Comparison of ENCODE assay signal across 17 mouse cellular contexts in genomic region chr2:77074373-77074772, GRCm38 (mm10).
DNase-seq lines count a peak whose midpoint lies in the region; ATAC-seq and TF ChIP-seq lines count a peak whose summit lies in the region.
"Had no signal": no experiment of that assay in that cellular context is flagged by ENCODE, and none has a peak within 500 bp of the region (broad histone marks: within the 10 kb centered on the region; RNA-seq: fewer than 3 reads in every experiment).

No protein-coding gene starts in this region.

- 0 out of 2 replicates have a peak overlapping the region, but pooled peaks have one; percentile 48 for H3K27ac ChIP-seq in heart, embryonic 13.5 days (replicated peaks)
- no peak overlapping the region for H3K27ac ChIP-seq in midbrain, embryonic 11.5 days (ENCODE audit: low read depth, low read length)
- H3K27ac ChIP-seq in midbrain, embryonic 10.5 days (replicated peaks) = no peak overlapping the region
- H3K27ac ChIP-seq: gastrocnemius, adult 2 months; hindbrain, embryonic 15.5 days; kidney, embryonic 15.5 days; left cerebral cortex, adult 2 months; stomach, postnatal 0 days had no signal

- DNase-seq in heart, adult 18-20 months = no peak
- no peak for DNase-seq in midbrain, embryonic 11.5 days (ENCODE audit: low spot score, missing footprints)
- no peak for DNase-seq in midbrain, embryonic 10.5 days (ENCODE audit: low spot score)
- DNase-seq in brain, embryonic 14.5 days (ENCODE audit: low read depth) = peak; percentile 37
- no peak for DNase-seq in right cerebral cortex, adult 18-20 months
- no peak for DNase-seq in embryo, embryonic 10 days (ENCODE audit: low spot score)
- DNase-seq: adrenal gland, postnatal 14 days; embryo, embryonic 11 days had no signal

- no peak overlapping the region for H3K4me2 ChIP-seq in heart, embryonic 13.5 days
- H3K4me2 ChIP-seq in midbrain, embryonic 11.5 days = no peak overlapping the region
- H3K4me2 ChIP-seq: hindbrain, embryonic 15.5 days; kidney, embryonic 15.5 days had no signal

- H3K9me3 ChIP-seq in heart, embryonic 13.5 days = no peaks in the 10 kb centered on the region
- H3K9me3 ChIP-seq in midbrain, embryonic 11.5 days (ENCODE audit: control insufficient read depth, low read length) = no peaks in the 10 kb centered on the region
- no peaks in the 10 kb centered on the region for H3K9me3 ChIP-seq in midbrain, embryonic 10.5 days (replicated peaks)
- H3K9me3 ChIP-seq: hindbrain, embryonic 15.5 days; kidney, embryonic 15.5 days had no signal

- peaks cover 19% of the 10 kb centered on the region for H3K4me1 ChIP-seq in heart, embryonic 13.5 days
- H3K4me1 ChIP-seq in midbrain, embryonic 11.5 days (ENCODE audit: control insufficient read depth, insufficient read depth, low read length) = no peaks in the 10 kb centered on the region
- H3K4me1 ChIP-seq in midbrain, embryonic 10.5 days = peaks cover 18% of the 10 kb centered on the region
- H3K4me1 ChIP-seq: hindbrain, embryonic 15.5 days; kidney, embryonic 15.5 days had no signal

- no peak overlapping the region for H3K9ac ChIP-seq in heart, embryonic 13.5 days
- H3K9ac ChIP-seq in midbrain, embryonic 11.5 days (ENCODE audit: low read length) = no peak overlapping the region
- H3K9ac ChIP-seq: hindbrain, embryonic 15.5 days; kidney, embryonic 15.5 days had no signal

- ATAC-seq in heart, embryonic 13.5 days (ENCODE audit: extremely low read depth, insufficient number of reproducible peaks, low FRiP score, low TSS enrichment) = no peak
- ATAC-seq in midbrain, embryonic 11.5 days (ENCODE audit: low FRiP score) = peak; percentile 69; the same call in 1 of the 2 replicates
- ATAC-seq: activated CD4-positive, CD25-positive, alpha-beta regulatory T cell, adult 4 months; intestine, postnatal 0 days had no signal

- 62% methylated on average over 6 of the region's 6 CpGs for WGBS in heart, embryonic 13.5 days
- 29% methylated on average over 6 of the region's 6 CpGs for WGBS in midbrain, embryonic 11.5 days
- 38% methylated on average over 6 of the region's 6 CpGs for WGBS in midbrain, embryonic 10.5 days

- H3K4me3 ChIP-seq in heart, embryonic 13.5 days = no peak overlapping the region
- no peak overlapping the region for H3K4me3 ChIP-seq in midbrain, embryonic 11.5 days (ENCODE audit: low read depth, low read length)
- no peak overlapping the region for H3K4me3 ChIP-seq in midbrain, embryonic 10.5 days
- H3K4me3 ChIP-seq: gastrocnemius, adult 2 months; hindbrain, embryonic 15.5 days; kidney, embryonic 15.5 days; left cerebral cortex, adult 2 months; myocyte had no signal

- no peak for TF ChIP-seq CTCF in brain, embryonic 14.5 days (IDR thresholded peaks at IDR 0.05; ENCODE audit: borderline replicate concordance, extremely low read depth, insufficient read depth, insufficient read length)

- no peaks in the 10 kb centered on the region for H3K27me3 ChIP-seq in heart, embryonic 13.5 days (replicated peaks)
- H3K27me3 ChIP-seq in midbrain, embryonic 11.5 days (ENCODE audit: control insufficient read depth, insufficient read depth, low read length) = no peaks in the 10 kb centered on the region
- H3K27me3 ChIP-seq in midbrain, embryonic 10.5 days (ENCODE audit: low read depth, poor library complexity, severe bottlenecking) = no peaks in the 10 kb centered on the region
- H3K27me3 ChIP-seq: hindbrain, embryonic 15.5 days; kidney, embryonic 15.5 days had no signal

- peaks cover 74% of the 10 kb centered on the region for H3K36me3 ChIP-seq in heart, embryonic 13.5 days
- no peaks in the 10 kb centered on the region for H3K36me3 ChIP-seq in midbrain, embryonic 11.5 days (ENCODE audit: control insufficient read depth, insufficient read depth, low read length)
- no peaks in the 10 kb centered on the region for H3K36me3 ChIP-seq in midbrain, embryonic 10.5 days
- H3K36me3 ChIP-seq: hindbrain, embryonic 15.5 days; kidney, embryonic 15.5 days had no signal

- TF ChIP-seq POLR2A in brain, embryonic 14.5 days (IDR thresholded peaks at IDR 0.05; ENCODE audit: borderline replicate concordance, extremely low read depth, insufficient read depth, insufficient read length, poor library complexity, severe bottlenecking) = no peak
